Mouse (Mus musculus): ENCODE data around the gene Nfib.

Gene Nfib

GRCm38 (mm10) chr4:82587146-82587870 lies 118.2 kb downstream of the Nfib start:
- no peak for DNase-seq

- DNase-seq: no peak
Observed at GRCm38 (mm10) chr4:82586637-82587036, 118.9 kb downstream of the Nfib start.

GRCm38 (mm10) chr4:82585536-82585935 lies 120.0 kb downstream of the Nfib start:
- no peak for DNase-seq

GRCm38 (mm10) chr4:82585056-82585455 lies 120.5 kb downstream of the Nfib start:
- no peak for DNase-seq

GRCm38 (mm10) chr4:82584548-82584947 lies 121.0 kb downstream of the Nfib start:
- DNase-seq: no peak

- DNase-seq: no peak
Observed at GRCm38 (mm10) chr4:82573291-82573605, 132.3 kb downstream of the Nfib start.

GRCm38 (mm10) chr4:82572410-82573290 lies 132.9 kb downstream of the Nfib start:
- no peak for DNase-seq

- no peak for DNase-seq
Observed at GRCm38 (mm10) chr4:82558816-82559215, 146.7 kb downstream of the Nfib start.

GRCm38 (mm10) chr4:82555673-82556171 lies 149.8 kb downstream of the Nfib start:
- DNase-seq: no peak

- DNase-seq: no peak
Observed at GRCm38 (mm10) chr4:82553658-82554057, 151.9 kb downstream of the Nfib start.

GRCm38 (mm10) chr4:82552238-82552637 lies 153.3 kb downstream of the Nfib start:
- no peak for DNase-seq

GRCm38 (mm10) chr4:82549762-82550380 lies 155.7 kb downstream of the Nfib start:
- DNase-seq: no peak

- DNase-seq: no peak
Observed at GRCm38 (mm10) chr4:82548247-82548646, 157.3 kb downstream of the Nfib start.

- no peak for DNase-seq
Observed at GRCm38 (mm10) chr4:82543936-82544335, 161.6 kb downstream of the Nfib start.

- DNase-seq: no peak
Observed at GRCm38 (mm10) chr4:82543398-82543740, 162.2 kb downstream of the Nfib start.

GRCm38 (mm10) chr4:82542656-82543397 lies 162.7 kb downstream of the Nfib start:
- DNase-seq: no peak

- no peak for DNase-seq
Observed at GRCm38 (mm10) chr4:82541894-82542510, 163.5 kb downstream of the Nfib start.

- DNase-seq: no peak
Observed at GRCm38 (mm10) chr4:82540466-82540990, 165.0 kb downstream of the Nfib start.

GRCm38 (mm10) chr4:82540048-82540410 lies 165.5 kb downstream of the Nfib start:
- DNase-seq: no peak

GRCm38 (mm10) chr4:82539406-82540047 lies 166.0 kb downstream of the Nfib start:
- no peak for DNase-seq

- DNase-seq: no peak
Observed at GRCm38 (mm10) chr4:82538815-82539214, 166.7 kb downstream of the Nfib start.
